Mouse (Mus musculus) midbrain, embryonic 11.5 days (tissue): ENCODE results near the gene Prkce. TPM values are rescaled to one million over a fixed set of nuclear protein-coding genes. Genes with fewer than 3 reads are reported as not detected.
A peak's percentile ranks its signal among the peaks of the same experiment; 100 is the strongest.

ENCODE experiments used
- ATAC-seq: fragments of 200-750 bp; cut with Nextera tagmentation; 2 replicates; pipeline ENCODE4 v1.8.0; 2017; ENCODE audit warnings: moderate TSS enrichment, moderate library complexity; ENCODE audit not compliant: low FRiP score
- DNase-seq: peaks from one replicate; pipeline ENCODE4 v3.0.0; 2015; ENCODE audit warnings: low spot score; ENCODE audit errors: missing footprints
- H3K27ac ChIP-seq: fragments of 300-500 bp; sonication (generic); 2 replicates; pipeline ENCODE4 v1.5.1; 2014; ENCODE audit warnings: low read depth, low read length
- H3K27me3 ChIP-seq: fragments of 300-500 bp; sonication (generic); 2 replicates; pipeline ENCODE4 v1.6.1; 2014; ENCODE audit warnings: mild to moderate bottlenecking, low read length, moderate library complexity, mixed read lengths; ENCODE audit not compliant: control insufficient read depth, insufficient read depth
- H3K36me3 ChIP-seq: fragments of 300-500 bp; sonication (generic); 2 replicates; pipeline ENCODE4 v1.6.1; 2014; ENCODE audit warnings: mild to moderate bottlenecking, low read length, moderate library complexity, mixed read lengths; ENCODE audit not compliant: control insufficient read depth, insufficient read depth
- H3K4me1 ChIP-seq: fragments of 300-500 bp; sonication (generic); 2 replicates; pipeline ENCODE4 v1.6.1; 2014; ENCODE audit warnings: low read length; ENCODE audit not compliant: control insufficient read depth, insufficient read depth
- H3K4me2 ChIP-seq: fragments of 300-500 bp; sonication (generic); 2 replicates; pipeline ENCODE4 v1.6.1; 2014; ENCODE audit warnings: mild to moderate bottlenecking, moderate library complexity
- H3K4me3 ChIP-seq: fragments of 300-500 bp; sonication (generic); 2 replicates; pipeline ENCODE4 v1.5.1; 2014; ENCODE audit warnings: low read depth, low read length
- H3K9ac ChIP-seq: fragments of 300-500 bp; sonication (generic); 2 replicates; pipeline ENCODE4 v1.6.1; 2014; ENCODE audit warnings: low read length
- H3K9me3 ChIP-seq: fragments of 300-500 bp; sonication (generic); 2 replicates; pipeline ENCODE4 v1.6.1; 2016; ENCODE audit warnings: low read length; ENCODE audit not compliant: control insufficient read depth
- WGBS: fragments of 180-500 bp; shearing (Covaris S2); extraction: QIAGEN DNeasy Blood & Tissue Kit; methylation state at CpG from one replicate; pipeline ENCODE4 v1.1.7; 2014; 5-methylcytosine and 5-hydroxymethylcytosine counted together
- polyA plus RNA-seq: library from polyadenylated mRNA; unstranded; fragments of >200 nt; fragmentation: Nextera tagmentation; extraction: Ambion mirVana; gene quantifications from 2 replicates; pipeline ENCODE4 v1.2.1, GENCODE M21; 2014

Prkce gene
- polyA plus RNA-seq, 1 experiment from 2014 or later: 3.5 TPM

- WGBS: 2% methylated on average over 31 of the region's 45 CpGs
- DNase-seq: peak; percentile 100
These were observed 22.3 kb upstream of the Prkce start, which contains the start of gene Srbd1 for GRCm38 (mm10) chr17:86145079-86145951. Srbd1 (minus strand) TSS chr17:86145175.

GRCm38 (mm10) chr17:86149726-86150125 is 17.9 kb upstream of the Prkce start:
- Histone ChIP-seq H3K9me3 (peaks cover 2% of the 10 kb centered on the region; the same call in 1 of the 2 replicates), H3K4me3 (no peak overlapping the region), H3K9ac (no peak overlapping the region), H3K36me3 (no peaks in the 10 kb centered on the region), H3K27ac (no peak overlapping the region), H3K27me3 (no peaks in the 10 kb centered on the region), H3K4me1 (0 out of 2 replicates have a peak, but pooled peaks cover 3% of the 10 kb centered on the region), H3K4me2 (no peak overlapping the region)
- ATAC-seq: no peak
- 92% methylated on average over 1 of the region's 1 CpGs for WGBS
- no peak for DNase-seq

More at GRCm38 (mm10) chr17:86145079-86145951, 22.3 kb upstream of the Prkce start, which contains the start of gene Srbd1:
- no peaks in the 10 kb centered on the region for H3K36me3 ChIP-seq
- H3K27me3 ChIP-seq: no peaks in the 10 kb centered on the region
- ATAC-seq: peak; percentile 96
- H3K4me2 ChIP-seq: peak within 1 kb of the TSS; percentile 77
- peaks cover 6% of the 10 kb centered on the region; the same call in 1 of the 2 replicates for H3K4me1 ChIP-seq
- H3K4me3 ChIP-seq: peak within 1 kb of the TSS; percentile 74
- no peak within 1 kb of the TSS for H3K27ac ChIP-seq
- no peaks in the 10 kb centered on the region for H3K9me3 ChIP-seq
- H3K9ac ChIP-seq: peak within 1 kb of the TSS; percentile 74

- no peaks in the 10 kb centered on the region for H3K27me3 ChIP-seq
- WGBS: 13% methylated on average over 5 of the region's 5 CpGs
- ATAC-seq (peak; percentile 93), DNase-seq (peak; percentile 96)
- no peak overlapping the region for H3K9ac ChIP-seq
- peaks cover 2% of the 10 kb centered on the region; the same call in 1 of the 2 replicates for H3K9me3 ChIP-seq
- H3K27ac ChIP-seq: no peak overlapping the region
- no peaks in the 10 kb centered on the region for H3K36me3 ChIP-seq
- H3K4me2 ChIP-seq: no peak overlapping the region
- H3K4me3 ChIP-seq: no peak overlapping the region
- H3K4me1 ChIP-seq: no peaks in the 10 kb centered on the region
These were observed 16.7 kb upstream of the Prkce start for GRCm38 (mm10) chr17:86150867-86151348.

GRCm38 (mm10) chr17:86156999-86157398 is 10.6 kb upstream of the Prkce start:
- Histone ChIP-seq H3K27ac (no peak overlapping the region), H3K4me2 (no peak overlapping the region), H3K4me1 (no peaks in the 10 kb centered on the region; the same call in 1 of the 2 replicates), H3K4me3 (no peak overlapping the region), H3K36me3 (no peaks in the 10 kb centered on the region), H3K9me3 (peaks cover 2% of the 10 kb centered on the region; the same call in 1 of the 2 replicates), H3K9ac (no peak overlapping the region), H3K27me3 (no peaks in the 10 kb centered on the region)
- 71% methylated on average over 6 of the region's 6 CpGs for WGBS
- no peak for DNase-seq
- no peak for ATAC-seq

- Histone ChIP-seq H3K27me3 (no peaks in the 10 kb centered on the region), H3K9ac (no peak overlapping the region), H3K4me1 (peaks cover 4% of the 10 kb centered on the region; the same call in 1 of the 2 replicates), H3K36me3 (no peaks in the 10 kb centered on the region), H3K4me3 (no peak overlapping the region), H3K9me3 (no peaks in the 10 kb centered on the region), H3K4me2 (no peak overlapping the region), H3K27ac (no peak overlapping the region)
- DNase-seq (no peak), ATAC-seq (no peak)
- WGBS: 56% methylated on average over 15 of the region's 15 CpGs
These were observed 4.9 kb upstream of the Prkce start for GRCm38 (mm10) chr17:86162672-86163071.

GRCm38 (mm10) chr17:86164416-86164815 is 3.2 kb upstream of the Prkce start:
- Histone ChIP-seq H3K4me2 (no peak overlapping the region), H3K4me1 (peaks cover 16% of the 10 kb centered on the region), H3K4me3 (no peak overlapping the region), H3K9ac (no peak overlapping the region), H3K36me3 (no peaks in the 10 kb centered on the region), H3K27me3 (peaks cover 10% of the 10 kb centered on the region), H3K27ac (no peak overlapping the region), H3K9me3 (no peaks in the 10 kb centered on the region)
- WGBS: 83% methylated on average over 7 of the region's 7 CpGs
- DNase-seq (peak; percentile 47), ATAC-seq (no peak)

GRCm38 (mm10) chr17:86166051-86166566 is 1.5 kb upstream of the Prkce start:
- H3K27me3 ChIP-seq: peaks cover 13% of the 10 kb centered on the region
- H3K4me3 ChIP-seq: peak overlapping the region; percentile 65
- 3% methylated on average over 19 of the region's 19 CpGs for WGBS
- DNase-seq: peak; percentile 94
- H3K27ac ChIP-seq: 0 out of 2 replicates have a peak overlapping the region, but pooled peaks have one; percentile 78
- no peaks in the 10 kb centered on the region for H3K36me3 ChIP-seq
- H3K9ac ChIP-seq: peak overlapping the region; percentile 78
- peak overlapping the region; percentile 97 for H3K4me2 ChIP-seq
- ATAC-seq: no peak
- no peaks in the 10 kb centered on the region for H3K9me3 ChIP-seq
- peaks cover 26% of the 10 kb centered on the region for H3K4me1 ChIP-seq

GRCm38 (mm10) chr17:86166567-86167319 is 842 bp upstream of the Prkce start:
- H3K4me3 ChIP-seq: peak overlapping the region; percentile 65
- peak overlapping the region; percentile 78 for H3K9ac ChIP-seq
- H3K27me3 ChIP-seq: peaks cover 13% of the 10 kb centered on the region
- H3K27ac ChIP-seq: peak overlapping the region; percentile 78
- no peaks in the 10 kb centered on the region for H3K36me3 ChIP-seq
- H3K9me3 ChIP-seq: no peaks in the 10 kb centered on the region
- ATAC-seq (peak; percentile 77), DNase-seq (peak; percentile 96)
- WGBS: under 1% methylated on average over 46 of the region's 46 CpGs
- H3K4me2 ChIP-seq: peak overlapping the region; percentile 97
- peaks cover 26% of the 10 kb centered on the region for H3K4me1 ChIP-seq
